Mouse (Mus musculus): Measurements from ENCODE around the gene Bag5.
A peak's percentile ranks its signal among the peaks of the same experiment; 100 is the strongest.

Bag5 gene

DNA sequence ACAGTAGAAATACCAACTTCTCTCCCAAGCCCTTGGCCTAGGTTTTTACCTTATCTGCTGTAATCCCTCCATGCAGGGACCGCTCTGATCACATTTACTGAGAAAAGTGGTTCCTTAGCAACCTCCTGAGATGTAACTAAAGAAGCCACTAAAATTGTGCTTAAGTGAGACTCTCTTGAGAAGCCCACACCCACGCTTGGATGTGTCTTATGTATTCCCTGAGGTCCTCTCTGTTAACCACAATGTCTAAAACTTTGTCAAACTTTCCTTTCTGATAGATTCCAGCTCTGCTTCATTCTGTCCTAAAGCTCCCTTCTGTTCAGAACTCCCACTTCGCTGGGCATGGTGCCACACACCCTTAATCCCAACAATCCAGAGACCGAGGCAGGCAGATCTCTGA lies 13.5 kb downstream of the Bag5 start:
- DNase-seq (ENCODE audit: low read depth in 2 of 2, low spot score in 2 of 2), result no peak

DNA sequence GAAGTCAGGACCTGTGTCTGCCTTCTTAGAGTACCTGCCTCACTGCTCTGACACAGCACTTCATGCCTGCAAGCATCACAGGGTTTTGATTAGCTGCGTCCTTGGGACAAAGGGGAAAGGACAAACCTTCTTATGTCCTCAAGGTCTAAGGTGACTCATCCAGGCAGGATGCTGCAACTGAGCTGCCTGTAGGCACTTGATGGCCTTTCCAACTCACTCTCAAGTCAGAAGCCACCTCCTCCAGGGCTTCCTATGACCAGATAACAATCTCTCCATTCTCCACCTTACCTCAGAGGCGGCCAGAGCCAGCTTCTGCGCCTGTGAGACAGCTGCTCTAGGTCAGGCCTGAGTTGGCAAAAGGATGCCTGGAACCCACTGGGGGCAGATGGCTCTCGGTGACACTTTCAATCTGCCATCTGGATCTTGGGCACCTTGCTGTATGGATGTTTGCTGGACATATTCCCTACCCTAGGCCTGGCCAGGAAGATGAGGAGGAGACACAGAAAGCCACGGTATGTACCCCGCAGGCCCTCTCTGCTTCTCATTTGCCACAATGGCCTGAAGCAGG lies 14.6 kb downstream of the Bag5 start:
- DNase-seq (ENCODE audit: low read depth in 2 of 2, low spot score in 2 of 2), result no peak

DNA sequence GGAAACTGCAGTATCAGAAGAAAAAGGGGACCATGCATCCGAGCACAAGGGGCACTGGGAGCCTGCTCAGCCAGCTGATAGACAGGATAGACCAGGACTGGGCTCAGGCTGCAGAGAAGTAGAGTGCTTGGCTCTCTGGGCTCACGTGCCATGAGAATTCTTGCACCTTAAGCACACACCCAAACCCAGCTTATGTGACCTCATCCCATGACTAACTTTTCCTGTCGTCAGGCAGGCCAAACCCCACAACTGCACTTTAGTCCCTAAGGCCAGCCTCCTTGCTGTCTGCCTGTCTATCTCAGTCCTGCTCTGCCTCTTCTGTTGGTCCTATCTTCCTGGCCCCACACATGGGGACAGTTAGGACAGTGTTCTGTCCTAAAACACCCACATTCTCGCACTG lies 15.3 kb downstream of the Bag5 start:
- DNase-seq (ENCODE audit: low read depth in 2 of 2, low spot score in 2 of 2), result no peak

DNA sequence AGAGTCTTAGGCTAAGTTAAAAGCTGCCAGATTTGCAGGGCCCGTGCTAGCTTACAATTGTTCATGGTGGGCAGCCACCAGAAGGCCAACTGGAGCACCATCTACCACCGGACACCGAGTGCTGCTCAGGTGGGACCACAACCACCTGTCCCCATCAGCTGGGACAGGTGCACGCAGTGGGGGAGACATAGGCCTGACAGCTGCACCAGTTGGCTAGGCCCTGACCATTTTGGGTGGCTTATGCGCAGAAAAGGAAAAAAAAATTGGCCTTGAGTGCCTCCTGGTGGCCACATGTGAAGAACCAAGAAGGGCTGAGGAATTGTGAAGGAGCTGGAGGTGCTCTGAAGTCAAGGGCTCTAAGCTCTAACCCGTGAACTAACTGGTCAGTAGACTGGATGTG lies 16.8 kb downstream of the Bag5 start:
- DNase-seq (ENCODE audit: low read depth in 2 of 2, low spot score in 2 of 2), result peak; percentile 57 to 75

DNA sequence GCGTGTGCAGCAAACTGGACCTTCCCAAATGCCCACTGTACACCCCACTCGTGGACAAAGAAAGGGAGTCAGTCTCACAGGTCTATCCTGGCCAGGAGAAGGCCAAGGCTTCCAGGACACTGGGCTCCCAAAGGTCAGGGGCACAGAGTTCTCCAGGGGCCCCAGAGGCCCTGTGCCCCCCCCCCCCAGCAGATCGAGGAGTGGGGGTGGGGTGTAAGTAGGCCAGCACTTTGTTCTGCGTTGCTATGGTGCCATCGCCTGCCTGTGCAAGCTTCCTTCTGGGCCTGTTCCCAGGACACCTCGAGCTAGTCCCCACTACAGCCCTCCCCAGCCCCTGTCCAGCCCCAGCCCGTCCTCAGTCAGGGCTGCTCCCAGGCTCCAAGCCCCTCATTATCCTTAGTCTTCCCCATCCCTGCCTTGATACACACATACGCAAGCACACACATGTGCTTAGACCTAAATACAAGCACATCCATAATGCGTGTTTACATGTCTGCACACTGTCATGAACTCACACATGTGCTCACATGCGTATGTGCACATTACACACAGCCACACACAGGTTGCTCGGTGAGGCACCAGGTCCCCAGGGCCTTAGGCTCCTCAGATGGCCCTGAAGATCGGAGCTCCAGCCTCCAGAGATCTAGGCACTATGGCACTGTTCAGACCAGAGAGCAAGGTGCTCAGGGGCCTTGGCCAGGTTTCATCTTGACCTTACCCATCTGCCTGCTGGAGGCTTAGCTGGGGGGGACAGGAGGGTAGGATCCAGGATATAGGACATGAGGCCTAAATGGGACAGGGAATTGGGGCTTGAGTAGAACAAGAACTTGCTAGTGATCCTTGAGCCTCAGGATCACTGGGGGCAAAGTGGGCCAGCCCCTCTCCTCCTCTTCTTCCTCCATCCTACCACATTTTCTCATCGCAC lies 17.9 kb downstream of the Bag5 start:
- DNase-seq (ENCODE audit: low read depth in 2 of 2, low spot score in 2 of 2), result no peak

DNA sequence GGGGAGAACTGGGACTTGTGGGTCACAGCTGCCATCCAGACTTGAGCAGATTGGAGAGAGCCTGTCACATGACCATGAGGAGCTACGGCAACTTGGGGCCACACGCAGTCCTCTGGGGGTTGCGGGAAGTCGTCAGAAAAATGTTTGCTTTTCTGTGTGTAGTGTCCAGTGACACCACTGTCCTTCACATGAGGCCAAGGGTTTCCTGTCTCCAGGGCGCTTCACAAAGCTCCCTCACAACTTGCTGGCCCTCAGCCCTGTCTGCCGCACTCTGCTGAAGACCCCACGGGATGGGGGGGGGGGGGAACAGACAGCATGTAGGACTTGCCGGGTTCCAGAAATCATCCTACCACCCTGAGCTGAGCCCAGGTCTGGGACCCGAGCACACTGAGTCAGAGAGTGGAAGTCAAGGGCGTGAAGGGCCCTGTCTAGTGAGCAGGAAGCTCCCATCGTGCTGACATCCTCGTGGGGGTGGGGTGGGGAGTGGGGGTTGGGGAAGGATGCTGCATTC lies 18.7 kb downstream of the Bag5 start:
- no peak for DNase-seq (ENCODE audit: low read depth in 2 of 2, low spot score in 2 of 2)

DNA sequence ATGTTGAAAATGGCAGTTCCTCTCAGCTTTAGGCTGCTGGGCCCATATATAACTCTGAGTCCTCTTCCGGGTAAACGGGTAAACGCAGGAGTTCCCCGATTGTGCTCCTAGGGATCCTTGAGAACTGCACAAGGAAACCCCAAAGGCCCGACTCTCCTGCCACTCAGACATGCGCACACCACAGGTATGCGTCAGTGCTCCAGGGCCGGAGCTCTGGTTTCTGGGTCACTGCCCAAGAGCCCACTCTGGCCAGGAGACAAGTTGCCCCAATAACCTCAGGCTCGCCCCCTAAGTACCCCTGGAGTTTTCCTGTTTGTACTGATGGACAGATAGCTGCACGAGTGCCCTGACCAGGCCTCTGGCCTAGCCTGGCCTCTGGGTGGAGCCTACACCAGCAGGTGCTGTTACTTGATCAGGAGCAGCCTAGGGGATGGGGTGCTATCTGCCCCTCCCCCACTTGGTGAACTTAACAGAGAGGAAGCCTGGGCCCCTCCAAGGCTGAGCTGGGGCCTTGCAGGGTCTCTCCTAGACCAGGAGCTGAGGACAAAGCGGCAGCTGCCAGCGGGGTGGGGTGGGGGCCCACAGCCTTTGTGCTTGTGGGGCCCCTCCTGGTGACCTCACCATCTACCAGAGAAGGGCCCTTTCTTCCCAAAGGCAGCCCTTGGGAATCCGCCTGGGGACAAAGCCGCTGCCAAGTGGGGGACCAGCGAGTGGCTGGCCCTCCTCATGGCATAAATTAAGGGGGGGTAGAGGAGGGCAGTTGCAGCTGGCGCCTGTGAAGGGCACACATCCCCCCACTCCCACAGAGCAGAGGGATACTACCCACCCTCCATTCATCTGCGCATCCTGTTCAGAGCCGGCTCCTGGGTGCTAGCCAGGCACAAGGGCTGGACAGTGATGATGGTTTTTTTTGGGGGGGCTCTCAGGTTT lies 19.5 kb downstream of the Bag5 start:
- DNase-seq (ENCODE audit: low read depth in 2 of 2, low spot score in 2 of 2), result no peak

DNA sequence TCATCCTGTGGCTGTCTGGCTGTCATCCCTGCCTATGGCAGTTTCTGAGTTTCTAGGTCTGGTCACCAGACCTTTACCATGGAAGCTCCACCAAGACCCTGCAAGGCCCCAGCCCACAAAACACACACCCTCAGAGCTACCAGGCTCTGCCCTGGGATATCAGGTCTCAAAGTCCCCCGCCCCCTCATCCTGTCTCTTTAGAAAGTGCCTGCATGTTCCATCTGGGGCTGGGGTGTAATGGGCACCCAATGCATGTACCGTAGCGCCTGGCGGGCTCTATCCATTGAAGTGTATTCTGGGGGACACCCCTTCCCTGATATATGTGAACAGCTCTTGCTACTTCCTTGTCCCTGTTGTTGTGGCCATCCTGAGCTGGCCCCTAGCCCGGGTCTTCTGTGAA lies 20.2 kb downstream of the Bag5 start:
- no peak for DNase-seq (ENCODE audit: low read depth in 2 of 2, low spot score in 2 of 2)

DNA sequence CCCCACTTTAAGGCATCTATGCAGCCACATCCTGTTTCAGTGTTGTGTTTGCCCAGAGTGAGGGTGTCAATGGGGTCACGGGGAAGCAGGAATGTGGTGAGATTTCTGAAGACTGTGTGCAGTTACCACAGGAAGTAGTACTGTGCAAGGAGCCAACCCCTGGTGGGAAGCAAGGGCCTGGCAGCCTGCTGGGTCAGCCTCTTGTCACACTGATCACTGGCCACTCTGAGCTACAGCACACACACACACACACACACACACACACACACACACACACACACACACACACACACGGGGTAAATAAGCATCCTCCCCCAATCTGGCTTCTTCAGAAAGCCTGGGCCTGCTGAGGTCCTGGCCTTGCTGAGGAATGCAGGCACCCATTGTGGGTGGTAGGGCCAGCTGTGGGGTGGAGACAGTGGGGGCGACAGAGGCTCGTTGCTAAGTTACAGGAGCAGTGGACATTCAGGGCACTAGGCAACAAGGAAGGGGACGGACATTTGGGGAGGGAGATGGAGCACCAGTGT lies 21.6 kb downstream of the Bag5 start:
- DNase-seq (ENCODE audit: low read depth in 2 of 2, low spot score in 2 of 2), result peak; percentile 72 to 80

DNA sequence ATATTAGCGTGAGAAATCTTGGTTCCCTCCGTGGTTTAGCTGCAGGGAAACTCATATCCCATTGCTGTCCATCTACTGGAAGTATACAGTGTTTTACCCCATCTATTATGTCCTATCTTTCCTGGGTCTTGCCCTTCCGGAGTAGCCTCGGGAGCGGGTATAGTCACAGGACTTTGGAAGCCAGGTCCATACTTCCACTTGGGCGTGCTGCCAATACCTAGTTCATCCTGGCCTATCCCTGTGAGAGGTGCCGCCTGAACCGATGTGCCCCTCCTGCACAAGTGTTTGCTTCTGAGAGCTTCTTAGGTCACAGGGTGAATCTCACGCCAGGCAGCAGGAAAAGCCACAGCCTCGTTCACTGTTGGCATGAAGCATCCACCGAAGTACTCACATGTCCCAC lies 23.6 kb downstream of the Bag5 start:
- no peak for DNase-seq (ENCODE audit: low read depth in 2 of 2, low spot score in 2 of 2)

DNA sequence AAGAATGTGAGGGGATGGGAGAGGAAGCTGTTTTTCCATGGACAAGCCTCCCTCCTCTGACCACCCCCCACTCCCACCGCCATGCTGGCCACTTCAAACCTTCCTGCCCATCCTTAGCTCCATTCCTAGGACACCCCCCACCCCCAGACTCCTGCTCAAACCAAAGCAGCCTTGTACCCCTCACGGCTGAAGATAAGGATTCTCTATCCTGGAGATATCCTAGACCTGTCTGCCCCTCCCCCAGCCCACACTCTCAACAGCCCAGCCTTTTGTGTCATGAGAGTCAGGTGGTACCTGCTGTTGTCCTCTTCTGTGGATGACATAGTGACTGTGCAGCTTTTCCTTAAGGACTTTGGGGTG lies 25.0 kb downstream of the Bag5 start:
- DNase-seq (ENCODE audit: low read depth in 2 of 2, low spot score in 2 of 2), result no peak

DNA sequence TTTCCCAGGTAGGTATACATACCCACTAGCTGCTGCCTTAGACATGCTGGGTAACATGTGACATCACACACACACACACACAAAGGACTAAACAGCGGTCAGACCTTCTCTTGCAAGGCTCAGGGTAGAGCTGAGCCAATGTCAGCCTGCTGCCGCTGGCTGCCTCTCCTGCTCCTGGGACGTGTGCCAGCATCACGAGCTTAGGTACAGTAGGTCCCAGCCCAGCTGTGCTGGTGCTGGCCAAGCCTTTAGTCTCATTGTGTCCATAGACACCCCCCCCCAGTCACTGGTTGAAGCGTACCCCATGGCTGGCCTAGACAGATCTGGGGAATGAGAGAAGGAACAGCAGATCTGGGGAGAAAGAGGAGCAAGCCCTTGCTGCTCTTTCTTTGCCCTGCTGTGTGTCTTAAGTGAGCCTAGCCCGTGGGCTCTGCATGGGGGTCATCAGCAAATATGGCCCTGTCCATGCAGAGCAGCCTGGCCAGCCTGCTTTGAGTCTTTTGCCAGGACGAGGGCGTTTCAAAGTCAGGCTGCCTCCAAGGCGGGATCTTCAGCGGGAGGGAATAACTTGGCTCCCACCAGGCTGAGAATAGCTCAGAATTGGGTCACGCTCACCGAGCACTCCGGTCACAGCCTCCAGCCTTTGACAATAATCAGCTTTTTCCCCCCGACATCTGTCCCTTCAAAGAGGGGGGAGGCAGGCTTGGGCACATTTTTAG lies 25.5 kb downstream of the Bag5 start:
- no peak for DNase-seq (ENCODE audit: low read depth in 2 of 2, low spot score in 2 of 2)

DNA sequence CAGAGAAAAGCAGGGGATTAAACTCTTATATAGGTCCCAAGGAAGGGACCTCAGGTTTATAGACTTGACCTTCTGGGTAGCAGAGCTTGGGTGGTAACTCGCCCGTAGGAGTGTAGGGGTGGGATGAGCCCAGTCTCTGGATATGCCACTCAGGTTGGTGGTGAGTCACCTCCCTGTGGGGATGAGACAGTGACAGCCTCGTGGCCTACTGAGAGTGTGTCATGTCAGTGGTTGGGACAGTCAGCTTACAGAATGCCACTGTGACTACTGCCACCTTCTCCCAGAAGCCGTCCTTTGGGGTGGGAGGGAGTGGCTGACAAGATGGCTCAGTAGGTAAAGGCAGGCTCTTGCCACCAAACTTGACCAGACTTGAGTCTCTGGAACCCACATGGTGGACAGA lies 26.7 kb downstream of the Bag5 start:
- DNase-seq (ENCODE audit: low read depth in 2 of 2, low spot score in 2 of 2), result no peak

DNA sequence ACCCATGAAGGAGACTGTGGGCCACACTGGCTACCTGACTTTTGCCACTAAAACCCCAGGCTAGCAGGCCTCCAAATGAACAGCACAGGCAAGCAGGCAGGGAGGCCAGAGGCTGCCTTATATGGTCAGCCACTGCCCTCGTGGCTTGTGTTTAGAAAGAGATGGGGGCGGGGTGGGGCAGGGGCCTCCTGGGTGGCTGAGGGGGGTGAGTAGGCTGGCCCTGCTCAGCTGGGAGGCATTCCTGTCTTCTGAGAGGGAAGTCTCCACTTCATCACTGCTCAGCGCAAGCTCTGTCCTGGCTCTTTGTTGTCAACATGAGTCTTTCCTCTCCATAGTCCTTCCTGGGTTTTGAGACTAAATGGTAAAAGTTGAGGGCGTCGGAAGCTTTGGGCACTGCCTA lies 30.3 kb downstream of the Bag5 start:
- no peak for DNase-seq (ENCODE audit: low read depth in 2 of 2, low spot score in 2 of 2)

DNA sequence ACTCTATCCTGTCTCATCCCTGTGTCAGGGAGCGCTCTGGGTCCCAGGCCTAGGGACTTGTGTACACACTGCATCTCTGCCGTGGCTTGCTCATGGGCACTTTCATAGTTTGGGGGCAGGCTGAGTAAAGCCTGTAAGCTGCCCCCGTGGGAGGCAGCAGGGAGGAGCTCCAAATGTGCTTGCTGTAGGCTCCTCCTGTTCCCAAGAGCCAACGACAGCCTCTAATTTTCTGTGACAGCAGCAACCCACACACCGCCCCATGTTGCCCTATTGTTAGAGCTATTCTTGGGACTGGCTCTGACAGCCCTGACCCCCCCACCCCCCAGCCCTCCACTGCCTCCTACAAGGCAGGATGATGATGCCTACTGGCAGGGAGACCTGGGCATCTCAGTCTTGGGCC lies 31.1 kb downstream of the Bag5 start:
- DNase-seq (ENCODE audit: low read depth in 2 of 2, low spot score in 2 of 2), result no peak

DNA sequence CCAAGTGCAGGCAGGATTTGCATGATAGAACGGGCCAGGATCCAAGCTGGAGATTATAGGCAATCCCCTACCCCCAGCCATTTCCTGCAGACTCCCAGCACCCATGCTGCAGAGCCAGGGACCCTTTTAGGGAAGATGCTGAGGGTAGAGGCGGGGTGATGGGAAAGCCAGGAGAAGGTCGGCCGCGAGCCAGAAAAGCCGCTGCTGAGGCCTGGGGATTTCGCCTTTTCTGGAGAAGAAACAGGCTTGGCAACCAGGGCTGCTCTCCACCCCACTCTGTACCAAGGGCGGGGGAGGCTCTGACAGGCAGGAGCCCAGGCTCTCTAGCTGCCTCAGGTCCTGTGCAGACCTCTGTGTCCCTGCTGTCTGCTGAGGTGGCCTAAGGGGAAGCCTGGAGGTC lies 31.8 kb downstream of the Bag5 start:
- DNase-seq (ENCODE audit: low read depth in 2 of 2, low spot score in 2 of 2), result no peak

DNA sequence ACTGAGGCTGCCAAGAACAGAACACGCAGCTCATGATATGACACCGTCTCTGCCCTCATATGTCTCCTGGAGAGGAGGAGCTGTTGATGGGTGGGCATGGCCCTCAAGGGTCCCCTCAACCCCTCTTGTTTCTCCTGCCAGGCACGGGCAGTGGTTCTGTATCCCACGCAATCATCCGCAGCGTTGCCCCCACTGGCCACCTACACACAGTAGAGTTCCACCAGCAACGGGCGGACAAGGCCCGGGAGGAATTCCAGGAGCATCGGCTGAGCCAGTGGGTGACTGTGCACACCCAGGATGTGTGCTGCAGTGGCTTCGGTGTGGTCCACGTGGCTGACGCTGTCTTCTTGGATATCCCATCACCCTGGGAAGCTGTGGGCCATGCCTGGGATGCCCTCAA lies 32.4 kb downstream of the Bag5 start:
- no peak for DNase-seq (ENCODE audit: low read depth in 2 of 2, low spot score in 2 of 2)

DNA sequence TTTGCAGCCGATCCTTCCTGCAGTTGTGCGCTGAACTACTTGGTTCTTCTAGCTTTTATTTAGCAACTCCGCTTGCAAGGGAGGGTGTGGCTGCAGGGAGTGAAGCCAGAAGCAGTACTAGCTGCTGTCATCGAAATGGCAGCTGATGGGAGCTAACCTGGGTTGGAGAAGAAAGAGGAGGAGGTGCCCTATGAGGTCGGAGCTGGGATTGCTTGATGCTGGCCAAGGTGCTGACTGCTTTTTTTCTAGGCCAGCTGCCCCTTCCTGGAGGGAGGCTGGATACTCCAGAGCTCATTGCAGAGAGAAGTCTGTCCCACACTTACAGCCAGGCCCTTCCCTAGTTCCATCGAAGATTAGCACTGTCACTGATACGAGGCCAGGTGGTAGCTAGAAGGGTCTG lies 34.1 kb downstream of the Bag5 start:
- DNase-seq (ENCODE audit: low read depth in 2 of 2, low spot score in 2 of 2), result no peak

DNA sequence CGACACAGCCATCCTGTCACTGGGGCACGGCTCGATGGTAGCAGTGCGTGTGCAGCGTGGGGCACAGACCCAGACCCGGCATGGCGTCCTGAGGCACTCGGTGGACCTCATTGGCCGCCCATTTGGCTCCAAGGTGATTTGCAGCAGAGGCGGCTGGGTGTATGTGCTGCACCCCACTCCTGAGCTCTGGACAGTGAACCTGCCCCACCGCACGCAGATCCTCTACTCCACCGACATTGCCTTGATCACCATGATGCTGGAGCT lies 34.5 kb downstream of the Bag5 start:
- no peak for DNase-seq (ENCODE audit: low read depth in 2 of 2, low spot score in 2 of 2)

DNA sequence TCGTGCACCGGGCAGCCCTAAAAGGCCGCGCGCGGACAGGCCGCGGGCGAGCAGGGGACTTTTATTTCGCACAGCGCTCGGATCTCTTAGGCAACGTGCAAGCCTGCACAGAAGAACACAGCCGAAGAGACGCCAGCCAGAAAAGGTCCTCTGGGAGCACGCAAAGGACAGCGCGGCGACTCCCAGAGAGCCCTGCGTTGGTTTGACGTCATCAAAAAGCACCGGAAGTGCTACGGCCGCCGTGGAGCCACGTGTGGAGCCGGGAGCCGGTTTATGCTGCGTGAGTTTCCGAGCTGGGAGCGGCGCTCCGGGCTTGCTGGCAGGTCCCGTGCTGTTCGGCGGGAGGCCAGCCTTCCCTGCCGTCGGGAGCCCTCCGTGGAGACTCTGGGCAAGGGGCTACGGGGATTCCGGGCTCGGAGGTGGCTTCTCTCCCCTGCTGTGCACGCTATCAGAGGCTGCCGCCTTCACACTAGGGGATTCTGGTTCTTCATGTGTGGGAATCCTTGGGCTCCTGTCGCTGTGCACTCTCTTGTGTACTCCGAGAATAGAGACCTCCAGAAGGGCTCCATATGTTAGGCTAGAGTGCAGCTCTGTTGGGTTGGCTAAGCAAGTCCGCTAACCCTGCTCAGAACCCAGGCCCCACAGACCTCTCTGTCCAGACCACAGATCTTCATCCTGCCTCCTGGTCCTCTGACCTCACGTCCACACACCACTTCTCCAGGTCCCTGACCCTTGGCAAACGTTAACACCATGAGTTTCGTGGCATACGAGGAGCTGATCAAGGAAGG lies 35.0 kb downstream of the Bag5 start, which contains the start of gene Trmt61a:
Gene Trmt61a, plus strand, starts transcription at position 224 of the 788 bp plus-strand sequence.
- peak; percentile 80 to 84 for DNase-seq (ENCODE audit: low read depth in 2 of 2, low spot score in 2 of 2)

Measured in CD8-positive naive resting alpha-beta T cell, adult 2 months (primary cell).